Mouse (Mus musculus): ENCODE measurements around the gene Rhbg. TPM values are rescaled to one million over a fixed set of nuclear protein-coding genes. Genes with fewer than 3 reads are reported as not detected.

Gene Rhbg
- total RNA-seq, 2 experiments from 2014 or later, result not detected

- DNase-seq (ENCODE audit: low spot score in 2 of 2), result no peak
- peak overlapping the region; percentile 44 for H3K4me3 ChIP-seq
- H3K27ac ChIP-seq, result peak overlapping the region; percentile 99
- no peak for TF ChIP-seq CTCF (conservative IDR thresholded peaks at IDR 0.05)
Observed at GRCm38 (mm10) chr3:88217679-88218078, 36.8 kb downstream of the Rhbg start.

GRCm38 (mm10) chr3:88216534-88217326 is 37.8 kb downstream of the Rhbg start:
- no peak for TF ChIP-seq CTCF (conservative IDR thresholded peaks at IDR 0.05)
- H3K4me3 ChIP-seq, result peak overlapping the region; percentile 81
- DNase-seq (ENCODE audit: low spot score in 2 of 2), result no peak
- H3K27ac ChIP-seq, result peak overlapping the region; percentile 99

GRCm38 (mm10) chr3:88216116-88216515 is 38.4 kb downstream of the Rhbg start:
- Histone ChIP-seq H3K4me3 (peak overlapping the region; percentile 81), H3K27ac (peak overlapping the region; percentile 99)
- DNase-seq (ENCODE audit: low spot score in 2 of 2), result no peak
- TF ChIP-seq CTCF (conservative IDR thresholded peaks at IDR 0.05), result no peak

- no peak for TF ChIP-seq CTCF (conservative IDR thresholded peaks at IDR 0.05)
- DNase-seq (ENCODE audit: low spot score in 2 of 2), result no peak
- H3K27ac ChIP-seq, result peak overlapping the region; percentile 99
- peak overlapping the region; percentile 81 for H3K4me3 ChIP-seq
Observed at GRCm38 (mm10) chr3:88215553-88216004, 38.9 kb downstream of the Rhbg start.

GRCm38 (mm10) chr3:88214971-88215552 is 39.4 kb downstream of the Rhbg start:
- H3K4me3 ChIP-seq, result peak overlapping the region; percentile 81
- peak in 1 of 2 experiments; percentile 40 for DNase-seq (ENCODE audit: low spot score in 2 of 2)
- H3K27ac ChIP-seq, result peak overlapping the region; percentile 99
- no peak for TF ChIP-seq CTCF (conservative IDR thresholded peaks at IDR 0.05)

- peak; percentile 13; the same call in 1 of the 2 replicates for TF ChIP-seq CTCF (conservative IDR thresholded peaks at IDR 0.05)
- DNase-seq (ENCODE audit: low spot score in 2 of 2), result peak in 1 of 2 experiments; percentile 80
- H3K4me3 ChIP-seq, result peak overlapping the region; percentile 81
- H3K27ac ChIP-seq, result peak overlapping the region; percentile 99
Observed at GRCm38 (mm10) chr3:88214197-88214938, 40.1 kb downstream of the Rhbg start.

GRCm38 (mm10) chr3:88213019-88213418 is 41.5 kb downstream of the Rhbg start:
- Histone ChIP-seq H3K4me3 (peak overlapping the region; percentile 81), H3K27ac (peak overlapping the region; percentile 99)
- TF ChIP-seq CTCF (conservative IDR thresholded peaks at IDR 0.05), result no peak
- no peak for DNase-seq (ENCODE audit: low spot score in 2 of 2)

GRCm38 (mm10) chr3:88212356-88212755 is 42.2 kb downstream of the Rhbg start:
- DNase-seq (ENCODE audit: low spot score in 2 of 2), result no peak
- H3K27ac ChIP-seq, result peak overlapping the region; percentile 99

GRCm38 (mm10) chr3:88210918-88211317 is 43.6 kb downstream of the Rhbg start:
- Histone ChIP-seq H3K4me3 (peak overlapping the region; percentile 81), H3K27ac (peak overlapping the region; percentile 99)
- DNase-seq (ENCODE audit: low spot score in 2 of 2), result no peak
- TF ChIP-seq CTCF (conservative IDR thresholded peaks at IDR 0.05), result no peak

More at GRCm38 (mm10) chr3:88212356-88212755, 42.2 kb downstream of the Rhbg start:
- no peak for TF ChIP-seq CTCF (conservative IDR thresholded peaks at IDR 0.05)
- peak overlapping the region; percentile 81 for H3K4me3 ChIP-seq

- TF ChIP-seq CTCF (conservative IDR thresholded peaks at IDR 0.05), result no peak
- Histone ChIP-seq H3K4me3 (peak overlapping the region; percentile 81), H3K27ac (peak overlapping the region; percentile 99)
- no peak for DNase-seq (ENCODE audit: low spot score in 2 of 2)
Observed at GRCm38 (mm10) chr3:88210121-88210520, 44.4 kb downstream of the Rhbg start.

- no peak for DNase-seq (ENCODE audit: low spot score in 2 of 2)
- peak overlapping the region; percentile 99 for H3K27ac ChIP-seq
- peak overlapping the region; percentile 81 for H3K4me3 ChIP-seq
- TF ChIP-seq CTCF (conservative IDR thresholded peaks at IDR 0.05), result no peak
Observed at GRCm38 (mm10) chr3:88209306-88209705, 45.2 kb downstream of the Rhbg start.

GRCm38 (mm10) chr3:88208226-88208720 is 46.2 kb downstream of the Rhbg start:
- DNase-seq (ENCODE audit: low spot score in 2 of 2), result no peak
- no peak for TF ChIP-seq CTCF (conservative IDR thresholded peaks at IDR 0.05)

More at GRCm38 (mm10) chr3:88208226-88208720, 46.2 kb downstream of the Rhbg start:
- H3K4me3 ChIP-seq, result peak overlapping the region; percentile 81
- peak overlapping the region; percentile 99 for H3K27ac ChIP-seq

All from layer of hippocampus, adult 2 months (tissue).